32 mouse cellular contexts compared by ENCODE assay signal in the genomic region with DNA sequence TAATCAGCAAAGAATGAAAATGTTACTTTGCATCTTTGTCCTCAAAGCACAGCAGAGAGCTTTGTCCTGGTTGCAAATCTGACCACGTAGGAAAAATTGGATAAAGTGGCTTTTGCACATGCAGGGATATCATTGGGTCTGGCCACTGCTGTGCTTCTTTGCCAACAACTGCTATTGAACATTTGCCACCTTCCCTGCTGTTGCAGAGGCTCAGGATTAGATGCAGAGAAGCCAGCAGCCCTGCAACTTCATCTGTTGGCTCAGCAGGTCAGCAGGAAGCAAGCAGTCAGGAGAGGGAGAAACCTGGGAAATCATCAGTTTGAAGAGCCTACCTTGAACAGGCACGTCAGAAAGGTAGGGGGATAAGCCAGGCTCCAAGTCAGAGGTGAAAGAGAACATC. TPM values are rescaled to one million over a fixed set of nuclear protein-coding genes. Genes with fewer than 3 reads are reported as not detected.
DNase-seq lines count a peak whose midpoint lies in the region; ATAC-seq and TF ChIP-seq lines count a peak whose summit lies in the region.
"Had no signal": no experiment of that assay in that cellular context is flagged by ENCODE, and none has a peak within 500 bp of the region (broad histone marks: within the 10 kb centered on the region; RNA-seq: fewer than 3 reads in every experiment).

No protein-coding gene starts in this region.

- H3K4me3 ChIP-seq in hindbrain, embryonic 16.5 days (ENCODE audit: low read length) = no peak overlapping the region
- no peak overlapping the region for H3K4me3 ChIP-seq in hindbrain, embryonic 13.5 days
- no peak overlapping the region for H3K4me3 ChIP-seq in cerebellum, adult 2 months (replicated peaks; ENCODE audit: insufficient read depth, low read depth, low read length)
- H3K4me3 ChIP-seq: erythroblast, embryonic 14.5 days; heart, embryonic 10.5 days; heart, embryonic 15.5 days; hindbrain, embryonic 12.5 days; limb, embryonic 12.5 days; liver, embryonic 15.5 days had no signal

- no peak overlapping the region for H3K4me2 ChIP-seq in hindbrain, embryonic 16.5 days (ENCODE audit: low read length)
- H3K4me2 ChIP-seq in hindbrain, embryonic 13.5 days = no peak overlapping the region
- H3K4me2 ChIP-seq: heart, embryonic 15.5 days; hindbrain, embryonic 12.5 days; limb, embryonic 12.5 days; liver, embryonic 15.5 days; lung, embryonic 14.5 days had no signal

- no peaks in the 10 kb centered on the region for H3K4me1 ChIP-seq in hindbrain, embryonic 16.5 days (ENCODE audit: control insufficient read depth, insufficient read depth, low read depth, low read length)
- no peaks in the 10 kb centered on the region for H3K4me1 ChIP-seq in hindbrain, embryonic 13.5 days (replicated peaks)
- H3K4me1 ChIP-seq in cerebellum, adult 2 months (ENCODE audit: control insufficient read depth, insufficient read depth, low read length) = no peaks in the 10 kb centered on the region
- H3K4me1 ChIP-seq: heart, embryonic 10.5 days; heart, embryonic 15.5 days; hindbrain, embryonic 12.5 days; limb, embryonic 12.5 days; liver, embryonic 15.5 days had no signal

- H3K36me3 ChIP-seq in hindbrain, embryonic 16.5 days (ENCODE audit: control insufficient read depth, insufficient read depth, low read length) = no peaks in the 10 kb centered on the region
- no peaks in the 10 kb centered on the region for H3K36me3 ChIP-seq in hindbrain, embryonic 13.5 days
- H3K36me3 ChIP-seq: heart, embryonic 10.5 days; heart, embryonic 15.5 days; hindbrain, embryonic 12.5 days; limb, embryonic 12.5 days; liver, embryonic 15.5 days had no signal

- peak; percentile 1 for DNase-seq in brain, embryonic 14.5 days (ENCODE audit: low read depth)
- DNase-seq in cerebellum, adult 2 months = peak; percentile 48 to 75
- DNase-seq in cerebellum, postnatal 14 days = peak; percentile 61 to 76
- DNase-seq in ovary, postnatal 14 days (ENCODE audit: low spot score) = no peak
- DNase-seq in right cerebral cortex, postnatal 25 days = no peak
- DNase-seq in ovary, postnatal 10 days (ENCODE audit: low spot score) = no peak
- DNase-seq: adrenal gland, adult 8-10 months; gastrocnemius, postnatal 25 days; heart, adult 11 months; kidney, adult 8-10 months; kidney, postnatal 10 days; lung, embryonic 14.5 days; lung, postnatal 14 days; midbrain, embryonic 14.5 days had no signal

- no peak overlapping the region for H3K27ac ChIP-seq in hindbrain, embryonic 16.5 days (ENCODE audit: low read depth, low read length)
- H3K27ac ChIP-seq in hindbrain, embryonic 13.5 days = no peak overlapping the region
- H3K27ac ChIP-seq in cerebellum, adult 2 months (ENCODE audit: insufficient read depth, low read length) = no peak overlapping the region
- H3K27ac ChIP-seq: heart, embryonic 10.5 days; heart, embryonic 15.5 days; hindbrain, embryonic 12.5 days; limb, embryonic 12.5 days; liver, embryonic 15.5 days had no signal

- H3K9ac ChIP-seq in hindbrain, embryonic 16.5 days (ENCODE audit: low read depth, low read length) = no peak overlapping the region
- H3K9ac ChIP-seq in hindbrain, embryonic 13.5 days = no peak overlapping the region
- H3K9ac ChIP-seq: heart, embryonic 15.5 days; hindbrain, embryonic 12.5 days; limb, embryonic 12.5 days; liver, embryonic 15.5 days; lung, embryonic 14.5 days had no signal

- H3K27me3 ChIP-seq in hindbrain, embryonic 16.5 days (replicated peaks; ENCODE audit: control insufficient read depth, insufficient read depth, low read length) = no peaks in the 10 kb centered on the region
- H3K27me3 ChIP-seq in hindbrain, embryonic 13.5 days = no peaks in the 10 kb centered on the region
- no peaks in the 10 kb centered on the region for H3K27me3 ChIP-seq in cerebellum, adult 2 months (ENCODE audit: control insufficient read depth, insufficient read depth, low read length)
- H3K27me3 ChIP-seq: CH12.LX; heart, embryonic 15.5 days; hindbrain, embryonic 12.5 days; limb, embryonic 12.5 days; liver, embryonic 15.5 days had no signal

- no peaks in the 10 kb centered on the region for H3K9me3 ChIP-seq in hindbrain, embryonic 16.5 days (ENCODE audit: control insufficient read depth, low read length)
- H3K9me3 ChIP-seq in hindbrain, embryonic 13.5 days = no peaks in the 10 kb centered on the region
- H3K9me3 ChIP-seq: heart, embryonic 10.5 days; heart, embryonic 15.5 days; hindbrain, embryonic 12.5 days; limb, embryonic 12.5 days; liver, embryonic 15.5 days had no signal

- peak; percentile 50; the same call in 1 of the 2 replicates for ATAC-seq in hindbrain, embryonic 16.5 days
- no peak for ATAC-seq in hindbrain, embryonic 13.5 days (ENCODE audit: low FRiP score)
- ATAC-seq: inflammation-experienced regulatory T-cells, adult 6 months had no signal

- WGBS in hindbrain, embryonic 16.5 days = 46% methylated on average over 2 of the region's 2 CpGs
- 46% methylated on average over 2 of the region's 2 CpGs for WGBS in hindbrain, embryonic 13.5 days
- 11% methylated on average over 2 of the region's 2 CpGs for WGBS in cerebellum, adult 2 months

- TF ChIP-seq CTCF in brain, embryonic 14.5 days (IDR thresholded peaks at IDR 0.05; ENCODE audit: borderline replicate concordance, extremely low read depth, insufficient read depth, insufficient read length) = no peak
- no peak for TF ChIP-seq CTCF in cerebellum, adult 2 months (IDR thresholded peaks at IDR 0.05; ENCODE audit: borderline replicate concordance, insufficient read depth, low read depth, low read length)

- TF ChIP-seq POLR2A in brain, embryonic 14.5 days (IDR thresholded peaks at IDR 0.05; ENCODE audit: borderline replicate concordance, extremely low read depth, insufficient read depth, insufficient read length, poor library complexity, severe bottlenecking) = no peak
- TF ChIP-seq POLR2A in cerebellum, adult 2 months (IDR thresholded peaks at IDR 0.05; ENCODE audit: borderline replicate concordance, insufficient read depth, low read length) = no peak

RNA-seq across cellular contexts. Expression of a gene that starts 27.7 kb away (rescaled TPM):
- polyA plus RNA-seq in hindbrain, embryonic 16.5 days (2015; fragmentation: Nextera tagmentation; extraction: Ambion mirVana) = not detected in 2 replicates
- polyA plus RNA-seq in hindbrain, embryonic 13.5 days (2015; fragmentation: Nextera tagmentation; extraction: Ambion mirVana) = not detected in 2 replicates
- polyA plus RNA-seq in brain, embryonic 14.5 days (2012; rRNA removed) = not detected in 2 replicates
- not detected in 2 replicates for polyA plus RNA-seq in cerebellum, adult 2 months (2012; rRNA removed)
- polyA plus RNA-seq: C2C12; cortical plate, adult 2 months; embryonic facial prominence, embryonic 14.5 days; erythroblast, embryonic 14.5 days; forebrain, embryonic 11.5 days; heart, embryonic 10.5 days; heart, embryonic 15.5 days; hindbrain, embryonic 12.5 days; inflammation-experienced regulatory T-cells, adult 6 months; large intestine, adult 2 months; limb, embryonic 12.5 days; liver, adult 2 months; liver, embryonic 15.5 days; lung, embryonic 14.5 days; midbrain, embryonic 14.5 days; neural tube, embryonic 11.5 days; stomach, embryonic 14.5 days had no signal

RNA-seq across cellular contexts. Expression of a gene that starts 44.3 kb away (rescaled TPM):
- 2.7 and 5.6 TPM in 2 replicates for polyA plus RNA-seq in hindbrain, embryonic 16.5 days (2015; fragmentation: Nextera tagmentation; extraction: Ambion mirVana)
- polyA plus RNA-seq in hindbrain, embryonic 13.5 days (2015; fragmentation: Nextera tagmentation; extraction: Ambion mirVana) = 2.4 and 3.2 TPM in 2 replicates
- 0.58 and 0.71 TPM in 2 replicates for polyA plus RNA-seq in brain, embryonic 14.5 days (2012; rRNA removed)
- 0.29 and 0.43 TPM in 2 replicates for polyA plus RNA-seq in cerebellum, adult 2 months (2012; rRNA removed)
- polyA plus RNA-seq: erythroblast, embryonic 14.5 days had no signal

Comparison
In these comparisons a context has a peak if more than half of its experiments do, and no peak if none do; other contexts are left out.
1. DNase-seq: peak in brain, embryonic 14.5 days (single experiment), cerebellum, adult 2 months (2 of 2) and cerebellum, postnatal 14 days (2 of 2); none in ovary, postnatal 14 days (single experiment), right cerebral cortex, postnatal 25 days (single experiment) and ovary, postnatal 10 days (single experiment).